Mouse (Mus musculus) bone marrow macrophage, adult 2 months (primary cell): Measurements from ENCODE around the gene Pgls.

ENCODE experiments used
- CTCF ChIP-seq: IDR thresholded peaks from 2 replicates; pipeline ENCODE4 v1.5.1; 2012; ENCODE audit warnings: low read depth, mild to moderate bottlenecking, low read length, moderate library complexity
- POLR2A ChIP-seq: IDR thresholded peaks from 2 replicates; pipeline ENCODE4 v1.6.1; 2012; ENCODE audit warnings: mild to moderate bottlenecking, low read depth, low read length, borderline replicate concordance

DNA sequence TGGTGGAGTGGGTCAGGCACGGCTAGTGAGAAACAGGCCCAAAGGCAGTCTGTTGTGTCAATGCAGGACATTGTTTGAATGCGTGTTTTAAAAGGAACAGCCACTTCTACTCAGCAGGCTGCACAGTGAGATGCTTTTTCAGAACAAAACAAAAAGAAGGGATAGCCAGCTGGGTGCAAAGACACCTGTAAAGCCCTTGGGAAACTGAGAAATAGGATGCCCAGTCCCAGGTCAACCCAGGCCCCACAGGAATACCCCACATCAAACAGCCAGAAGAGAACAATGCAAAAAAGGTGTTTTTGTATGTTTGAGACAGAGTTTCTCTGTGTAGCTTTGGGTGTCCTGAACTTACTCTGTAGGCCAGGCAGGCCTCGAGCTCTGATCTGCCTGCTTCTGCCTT is 3.2 kb upstream of the Pgls start:
- TF ChIP-seq CTCF (no peak), POLR2A (no peak)
